ENCODE assay signal across 8 mouse cellular contexts in the genomic region with DNA sequence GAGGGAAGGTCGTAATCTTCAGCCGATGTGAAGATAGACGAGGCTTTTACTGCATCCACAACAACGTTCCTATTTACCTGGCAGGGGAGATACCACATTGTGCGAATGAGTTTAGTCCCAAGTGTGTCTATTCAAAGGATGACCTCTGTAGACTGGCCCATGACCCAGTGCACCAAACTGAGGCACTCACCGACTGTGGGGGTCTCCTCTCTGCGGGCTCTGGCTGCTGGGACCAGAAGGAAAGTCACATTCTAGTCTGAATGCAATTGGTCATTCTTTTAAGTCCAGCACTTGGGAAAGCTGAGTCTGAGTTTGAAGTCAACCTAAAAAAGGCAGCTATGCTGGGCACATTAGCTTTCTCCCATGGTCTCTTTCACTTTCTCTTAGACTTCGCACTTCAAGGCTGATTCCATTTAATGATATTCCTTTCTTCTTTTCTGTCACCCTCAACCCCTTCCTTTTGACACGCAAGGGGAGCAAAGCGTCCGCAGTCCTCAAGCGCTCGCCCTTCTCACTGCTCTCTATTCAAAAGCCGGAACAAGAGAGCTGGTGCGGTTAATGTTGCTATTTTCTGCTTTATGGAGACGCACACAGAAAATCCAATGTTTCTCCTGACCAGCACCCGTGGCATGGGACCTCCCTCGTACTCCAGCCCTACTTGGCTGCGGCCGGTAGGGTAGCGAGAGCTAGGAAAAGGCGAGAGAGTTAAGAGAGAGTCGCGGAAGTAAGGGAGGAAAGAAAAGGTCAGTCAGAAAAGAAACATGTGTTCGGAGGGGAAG. TPM values are rescaled to one million over a fixed set of nuclear protein-coding genes. Genes with fewer than 3 reads are reported as not detected.
A peak's percentile ranks its signal among the peaks of the same experiment; 100 is the strongest.
DNase-seq lines count a peak whose midpoint lies in the region; ATAC-seq and TF ChIP-seq lines count a peak whose summit lies in the region.

No protein-coding gene starts in this region.

- no peak for TF ChIP-seq CTCF in embryonic fibroblast, embryonic 13.5 days (IDR thresholded peaks at IDR 0.05; ENCODE audit: borderline replicate concordance, insufficient read depth, low read length)

- H3K9me3 ChIP-seq in forebrain, embryonic 10.5 days: no peaks in the 10 kb centered on the region
- H3K9me3 ChIP-seq in forebrain, embryonic 14.5 days (replicated peaks; ENCODE audit: control insufficient read depth, low read length): no peaks in the 10 kb centered on the region
- H3K9me3 ChIP-seq in limb, embryonic 13.5 days: no peaks in the 10 kb centered on the region
- no peaks in the 10 kb centered on the region for H3K9me3 ChIP-seq in stomach, embryonic 15.5 days

- H3K36me3 ChIP-seq in forebrain, embryonic 10.5 days (replicated peaks): no peaks in the 10 kb centered on the region
- H3K36me3 ChIP-seq in forebrain, embryonic 14.5 days (ENCODE audit: control insufficient read depth, insufficient read depth, low read length): no peaks in the 10 kb centered on the region
- H3K36me3 ChIP-seq in limb, embryonic 13.5 days: no peaks in the 10 kb centered on the region
- no peaks in the 10 kb centered on the region for H3K36me3 ChIP-seq in stomach, embryonic 15.5 days

- peaks cover 37% of the 10 kb centered on the region for H3K4me1 ChIP-seq in forebrain, embryonic 10.5 days
- no peaks in the 10 kb centered on the region for H3K4me1 ChIP-seq in forebrain, embryonic 14.5 days (ENCODE audit: control insufficient read depth, insufficient read depth, low read length)
- H3K4me1 ChIP-seq in embryonic fibroblast, embryonic 13.5 days (ENCODE audit: control insufficient read depth, insufficient read depth, low read length): peaks cover 3% of the 10 kb centered on the region
- 0 out of 2 replicates have a peak, but pooled peaks cover 5% of the 10 kb centered on the region for H3K4me1 ChIP-seq in limb, embryonic 13.5 days
- H3K4me1 ChIP-seq in stomach, embryonic 15.5 days: no peaks in the 10 kb centered on the region

- peak; percentile 51 for DNase-seq in forebrain, embryonic 10.5 days (ENCODE audit: extremely low spot score, low spot score)
- DNase-seq in forebrain, embryonic 14.5 days (ENCODE audit: low spot score): no peak
- peak; percentile 44 for DNase-seq in CD4-positive helper T cell, adult 2 months (ENCODE audit: low read depth, low spot score)
- DNase-seq in left cerebral cortex, adult 18-20 months (ENCODE audit: low spot score in 2 of 2): no peak

- H3K27me3 ChIP-seq in forebrain, embryonic 10.5 days (ENCODE audit: poor library complexity, severe bottlenecking): peaks cover 100% of the 10 kb centered on the region
- H3K27me3 ChIP-seq in forebrain, embryonic 14.5 days (replicated peaks; ENCODE audit: control insufficient read depth, insufficient read depth, low read length): peaks cover 86% of the 10 kb centered on the region
- peaks cover 94% of the 10 kb centered on the region for H3K27me3 ChIP-seq in limb, embryonic 13.5 days
- peaks cover 76% of the 10 kb centered on the region for H3K27me3 ChIP-seq in stomach, embryonic 15.5 days (replicated peaks)

- H3K27ac ChIP-seq in forebrain, embryonic 10.5 days: no peak overlapping the region
- no peak overlapping the region for H3K27ac ChIP-seq in forebrain, embryonic 14.5 days (ENCODE audit: low read depth, low read length)
- H3K27ac ChIP-seq in embryonic fibroblast, embryonic 13.5 days (ENCODE audit: insufficient read depth, low read length): no peak overlapping the region
- no peak overlapping the region for H3K27ac ChIP-seq in limb, embryonic 13.5 days
- no peak overlapping the region for H3K27ac ChIP-seq in stomach, embryonic 15.5 days

- peak overlapping the region; percentile 50 for H3K4me3 ChIP-seq in forebrain, embryonic 10.5 days
- H3K4me3 ChIP-seq in forebrain, embryonic 14.5 days (ENCODE audit: low read depth, low read length): no peak overlapping the region
- H3K4me3 ChIP-seq in embryonic fibroblast, embryonic 13.5 days (ENCODE audit: insufficient read depth, low read length): peak overlapping the region; percentile 52
- H3K4me3 ChIP-seq in limb, embryonic 13.5 days: peak overlapping the region; percentile 20
- peak overlapping the region; percentile 14 for H3K4me3 ChIP-seq in stomach, embryonic 15.5 days (replicated peaks)

- no peak for ATAC-seq in forebrain, embryonic 14.5 days
- no peak for ATAC-seq in limb, embryonic 13.5 days (ENCODE audit: low FRiP score, low read depth)
- no peak for ATAC-seq in stomach, embryonic 15.5 days (ENCODE audit: insufficient read depth, low FRiP score, low read depth)
- ATAC-seq in megakaryocyte progenitor cell, adult 5-6 weeks (replicated peaks; ENCODE audit: poor library complexity): no peak

- no peak for TF ChIP-seq POLR2A in embryonic fibroblast, embryonic 13.5 days (IDR thresholded peaks at IDR 0.05; ENCODE audit: low read depth, low read length)

- H3K9ac ChIP-seq in forebrain, embryonic 14.5 days (ENCODE audit: low read length): no peak overlapping the region
- H3K9ac ChIP-seq in limb, embryonic 13.5 days: no peak overlapping the region
- H3K9ac ChIP-seq in stomach, embryonic 15.5 days: no peak overlapping the region

- H3K4me2 ChIP-seq in forebrain, embryonic 14.5 days (ENCODE audit: low read length): no peak overlapping the region
- peak overlapping the region; percentile 45 for H3K4me2 ChIP-seq in limb, embryonic 13.5 days (replicated peaks)
- peak overlapping the region; percentile 51 for H3K4me2 ChIP-seq in stomach, embryonic 15.5 days

- WGBS in forebrain, embryonic 10.5 days: under 1% methylated on average over 25 of the region's 25 CpGs
- WGBS in forebrain, embryonic 14.5 days: 3% methylated on average over 25 of the region's 25 CpGs
- WGBS in limb, embryonic 13.5 days: 2% methylated on average over 25 of the region's 25 CpGs
- WGBS in stomach, embryonic 15.5 days: 2% methylated on average over 25 of the region's 25 CpGs

RNA-seq across cellular contexts. Expression of a gene that starts 39.8 kb away (rescaled TPM):
- 0.84 and 1.3 TPM in 2 replicates for polyA plus RNA-seq in forebrain, embryonic 10.5 days (2016; fragmentation: Nextera tagmentation; extraction: Ambion mirVana)
- polyA plus RNA-seq in forebrain, embryonic 14.5 days (2014; fragmentation: Nextera tagmentation; extraction: Ambion mirVana): 1.5 and 1.6 TPM in 2 replicates
- polyA plus RNA-seq in embryonic fibroblast, embryonic 13.5 days (2011; ENCODE audit: insufficient read length, low read depth, missing spikeins): 0.61 TPM in 1 of 2 replicates, not detected in the other
- 1.7 TPM in 2 replicates for polyA plus RNA-seq in limb, embryonic 13.5 days (2015; fragmentation: Nextera tagmentation; extraction: Ambion mirVana)
- polyA plus RNA-seq in stomach, embryonic 15.5 days (2015; fragmentation: Nextera tagmentation; extraction: Ambion mirVana): 3.8 and 4.4 TPM in 2 replicates
- 1 to 10 TPM; 2.6 to 2.8 TPM for total RNA-seq in left cerebral cortex, adult 18-20 months (2021)
- total RNA-seq in megakaryocyte progenitor cell, adult 5-6 weeks (2015): 0.37 and 1.2 TPM in 2 replicates
- 0.14 and 0.21 TPM in 2 replicates for total RNA-seq in megakaryocyte progenitor cell, adult 5-6 weeks (2017)

Comparison
In these comparisons a context has a peak if more than half of its experiments do, and no peak if none do; other contexts are left out.
1. DNase-seq: peak in forebrain, embryonic 10.5 days (single experiment) and CD4-positive helper T cell, adult 2 months (single experiment); none in forebrain, embryonic 14.5 days (single experiment) and left cerebral cortex, adult 18-20 months (0 of 2).